Mouse (Mus musculus): ENCODE data around the gene L1td1.
"Not testable (repeated sequence)": the region's sequence is repeated elsewhere in the genome, so short reads cannot be mapped to it uniquely, and the experiment has no call there.

The L1td1 gene

DNA sequence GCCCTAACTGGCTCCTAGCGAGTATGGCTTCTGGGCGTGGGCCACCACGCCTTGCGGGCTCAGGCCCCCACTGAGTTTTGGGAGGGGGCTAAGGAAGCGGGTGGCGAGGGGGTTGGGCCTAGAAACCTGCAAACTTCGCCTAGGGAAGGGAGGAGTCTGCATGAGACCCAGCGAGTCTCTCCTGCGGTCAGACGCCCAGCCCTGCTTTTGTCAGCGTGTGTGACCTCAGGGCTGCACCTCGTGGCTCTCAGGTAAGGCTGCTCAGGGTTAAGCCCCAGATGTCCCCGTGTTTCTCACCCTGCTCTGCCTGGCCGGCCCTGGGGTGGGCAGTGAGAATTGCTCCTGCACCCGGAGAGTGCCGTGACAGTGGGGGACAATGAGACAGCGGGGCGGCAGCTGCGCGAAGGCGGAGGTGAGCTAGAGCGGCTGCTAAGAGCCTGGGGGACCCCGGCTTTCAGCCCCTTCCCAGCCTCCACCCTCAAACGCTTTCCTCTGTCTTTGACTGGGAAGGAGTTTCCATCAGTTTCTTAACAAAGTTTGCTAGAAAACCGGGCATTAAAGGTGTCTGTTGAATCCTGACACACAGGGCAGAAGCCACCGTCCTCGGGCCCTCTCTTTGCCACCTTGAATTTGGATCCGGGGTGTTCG, at the start of gene L1td1:
TSS of gene L1td1 (plus strand) at position 145 of the 648 bp plus-strand sequence.
- DNase-seq: no peak

DNA sequence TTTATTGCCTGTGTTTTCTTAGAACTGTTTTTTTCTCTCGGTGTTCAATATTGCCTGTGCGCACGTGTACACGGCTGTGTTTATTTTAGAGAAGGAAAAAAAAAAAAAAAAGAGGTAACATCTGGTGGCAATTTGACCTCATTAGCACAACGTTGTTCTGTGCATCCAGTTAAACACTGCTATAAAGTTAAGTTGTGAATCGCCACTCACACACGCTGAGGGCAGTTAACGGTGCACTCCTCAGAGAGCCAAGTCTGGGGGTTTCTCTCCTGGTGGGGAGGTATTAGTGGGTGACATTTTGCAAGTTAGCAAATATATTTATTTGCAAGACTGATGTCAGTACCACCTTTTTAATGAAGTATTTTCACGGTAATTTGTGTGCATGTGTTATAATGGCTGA, 49.0 kb upstream of the L1td1 start:
- DNase-seq: no peak

DNA sequence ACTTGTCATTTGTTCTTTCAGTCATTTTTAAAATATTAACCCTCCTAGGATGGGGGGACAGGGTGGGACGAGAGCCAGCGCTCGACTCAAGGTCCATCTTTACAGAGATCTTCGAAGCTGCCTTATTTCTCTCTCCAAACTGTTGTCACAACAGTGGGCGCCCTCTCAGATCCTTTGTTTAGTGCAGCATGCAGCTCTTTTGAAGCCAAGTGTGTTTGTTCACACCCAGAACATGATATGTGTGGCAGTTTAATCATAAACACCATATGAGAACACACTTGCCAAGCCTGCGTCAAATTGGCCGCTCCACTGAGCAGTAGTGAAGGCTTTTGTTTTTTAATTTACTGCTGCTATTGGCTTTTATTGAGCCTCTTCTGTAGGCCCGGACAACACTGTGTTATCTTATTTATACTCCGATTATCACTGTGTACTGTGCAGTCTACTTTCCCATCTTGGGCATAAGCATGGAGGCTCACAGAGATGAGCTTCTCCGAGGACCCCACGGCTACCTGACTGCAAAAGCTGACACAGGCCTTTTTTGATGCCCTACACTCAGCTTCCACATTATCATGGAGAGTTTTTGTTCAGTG, 39.8 kb upstream of the L1td1 start:
- no peak for DNase-seq

DNA sequence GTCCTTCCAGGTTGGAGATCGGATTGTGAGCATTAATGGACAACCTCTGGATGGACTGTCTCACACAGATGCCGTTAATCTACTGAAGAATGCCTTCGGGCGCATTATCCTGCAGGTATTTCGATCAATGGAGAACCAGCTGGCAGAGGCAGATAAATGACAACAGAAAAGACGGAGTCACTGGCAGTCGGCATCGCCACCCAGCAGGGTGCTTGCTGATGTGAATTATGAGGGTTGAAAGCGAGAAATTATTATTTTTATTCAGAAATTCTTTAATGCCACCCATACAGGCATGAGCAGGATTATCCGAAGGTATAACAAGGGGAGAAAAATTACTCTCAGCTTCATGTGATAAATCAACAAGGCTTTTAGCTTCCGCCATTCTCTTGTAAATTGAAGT, 38.4 kb upstream of the L1td1 start:
- DNase-seq: no peak

DNA sequence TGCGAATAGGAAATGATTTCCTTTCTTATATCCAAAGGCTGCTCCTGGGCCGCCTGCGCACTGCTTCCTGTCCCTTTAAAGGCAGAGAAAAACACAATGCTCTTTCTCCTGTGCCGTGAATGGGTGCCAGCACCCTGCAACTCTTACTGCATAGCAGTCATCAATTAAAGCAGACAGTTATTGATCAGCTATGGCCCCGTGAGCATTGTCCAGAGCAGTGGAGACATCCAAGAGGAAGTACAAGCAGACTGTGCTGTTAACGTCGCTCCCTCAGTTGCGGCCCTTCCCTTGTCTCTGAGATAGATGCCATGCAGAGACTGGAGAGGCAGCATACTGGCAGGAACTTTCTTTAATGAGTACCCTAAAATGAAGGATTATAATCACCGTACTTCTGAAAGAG, 38.0 kb upstream of the L1td1 start:
- DNase-seq: no peak

DNA sequence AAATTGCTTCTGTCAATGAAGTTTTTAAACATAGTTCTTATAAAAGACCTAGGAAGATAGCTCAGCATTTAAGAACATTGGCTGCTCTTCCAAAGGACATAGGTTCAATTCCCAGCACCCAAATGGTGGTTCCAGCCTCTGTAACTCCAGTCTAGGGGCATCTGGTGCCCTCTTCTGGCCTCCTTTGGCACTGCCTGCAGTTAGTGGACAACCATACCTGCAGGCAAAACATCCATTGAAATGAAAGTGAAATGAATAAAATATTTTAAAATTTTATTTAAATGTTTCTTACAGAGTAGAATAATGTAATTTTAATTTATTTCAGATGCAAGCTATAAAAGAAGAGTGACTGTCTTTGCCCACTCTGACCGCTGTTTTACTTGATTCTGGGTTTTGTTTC, 36.5 kb upstream of the L1td1 start:
- DNase-seq: peak in 1 of 2 experiments; percentile 19

DNA sequence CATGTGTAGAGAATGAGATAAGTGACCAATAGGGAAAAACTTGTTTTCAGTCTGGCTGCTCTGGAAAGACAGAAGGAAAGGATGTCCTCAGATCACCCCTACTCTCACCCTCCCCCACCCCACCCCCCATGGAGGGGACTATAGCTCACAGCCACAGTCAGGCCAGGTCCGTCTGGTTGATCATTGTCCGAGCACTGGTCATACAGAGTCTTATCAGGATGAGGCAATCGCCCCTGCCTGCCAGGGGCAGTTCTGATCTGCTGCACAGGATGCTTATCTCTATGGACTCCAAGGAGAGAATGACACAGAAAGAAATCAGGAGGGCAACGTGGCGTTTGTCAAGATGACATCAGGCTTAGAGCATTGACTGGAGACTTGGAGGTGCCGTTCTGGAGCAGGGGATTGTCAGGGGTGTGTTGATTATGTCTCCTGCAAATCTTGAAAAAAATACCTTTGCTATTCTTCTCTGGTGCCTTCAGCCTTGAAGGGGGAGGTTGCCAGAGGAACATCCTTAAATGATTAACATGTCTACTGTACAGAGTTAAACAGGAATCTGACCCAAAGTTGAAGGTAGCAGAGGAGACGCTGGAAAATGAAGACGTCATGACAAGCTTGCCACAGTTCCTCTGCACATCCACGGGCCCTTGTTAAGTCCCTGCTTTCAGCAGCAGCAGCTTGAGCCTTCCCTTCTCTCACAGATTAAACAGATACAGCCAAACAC, 32.9 kb upstream of the L1td1 start:
- DNase-seq: peak; percentile 33 to 52

DNA sequence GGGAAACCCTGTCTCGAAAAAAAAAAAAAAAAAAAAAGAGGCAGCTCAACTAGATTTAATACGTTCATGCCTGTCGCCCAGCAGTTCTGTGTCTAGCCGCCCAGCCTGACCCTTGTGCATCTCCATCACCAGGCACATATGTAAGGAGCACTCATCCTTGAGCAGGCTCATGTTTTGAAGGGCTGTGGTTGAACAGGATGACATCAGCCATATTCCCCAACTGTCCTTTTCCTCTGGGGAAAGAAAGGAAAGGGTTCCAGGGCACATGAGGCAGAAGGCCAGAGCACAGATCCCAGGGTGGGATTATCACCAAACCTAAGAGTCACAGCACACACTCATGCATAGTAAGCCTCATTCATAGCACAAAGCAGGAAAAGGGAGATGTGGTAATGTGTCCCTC, 28.6 kb upstream of the L1td1 start:
- no peak for DNase-seq

DNA sequence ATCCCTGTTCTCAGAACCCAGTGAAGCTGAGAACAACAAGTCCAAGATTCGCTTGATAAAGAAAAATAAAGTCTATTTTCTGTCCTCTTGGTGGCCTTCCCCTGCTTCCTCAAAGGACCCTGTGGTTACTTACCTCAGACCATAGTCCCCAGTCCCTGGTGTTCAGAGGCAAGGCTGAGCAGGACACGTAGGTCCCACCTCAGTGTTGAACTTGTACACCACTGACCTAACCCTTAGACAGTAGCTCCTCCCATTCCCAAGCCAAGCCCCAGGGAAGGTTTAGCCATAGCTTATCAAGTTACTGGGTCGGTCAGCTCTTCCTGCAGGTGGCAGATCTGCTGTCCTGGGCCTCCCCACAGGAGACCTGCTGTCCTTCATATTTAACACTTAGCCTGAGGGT, 27.6 kb upstream of the L1td1 start:
- DNase-seq: no peak

DNA sequence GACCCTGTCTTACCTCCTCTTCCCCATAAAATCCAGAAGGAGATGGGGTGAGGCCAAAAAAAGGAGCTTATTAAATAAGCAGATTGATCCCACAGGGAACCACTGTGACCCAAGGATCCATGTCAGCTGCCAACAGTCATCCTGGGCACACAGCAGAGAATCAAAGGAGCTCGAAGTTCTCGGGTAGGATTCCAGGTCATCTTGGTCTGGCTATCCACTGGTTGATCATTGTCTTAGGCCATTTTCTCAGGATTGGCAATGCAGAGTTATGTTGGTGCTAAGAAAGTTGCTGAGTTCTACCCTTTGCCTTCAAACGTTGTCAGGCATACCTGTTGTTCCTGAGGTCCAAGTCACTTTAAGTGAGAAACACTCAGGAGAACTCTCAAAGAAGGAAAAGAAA, 26.4 kb upstream of the L1td1 start:
- peak; percentile 27 to 39 for DNase-seq

DNA sequence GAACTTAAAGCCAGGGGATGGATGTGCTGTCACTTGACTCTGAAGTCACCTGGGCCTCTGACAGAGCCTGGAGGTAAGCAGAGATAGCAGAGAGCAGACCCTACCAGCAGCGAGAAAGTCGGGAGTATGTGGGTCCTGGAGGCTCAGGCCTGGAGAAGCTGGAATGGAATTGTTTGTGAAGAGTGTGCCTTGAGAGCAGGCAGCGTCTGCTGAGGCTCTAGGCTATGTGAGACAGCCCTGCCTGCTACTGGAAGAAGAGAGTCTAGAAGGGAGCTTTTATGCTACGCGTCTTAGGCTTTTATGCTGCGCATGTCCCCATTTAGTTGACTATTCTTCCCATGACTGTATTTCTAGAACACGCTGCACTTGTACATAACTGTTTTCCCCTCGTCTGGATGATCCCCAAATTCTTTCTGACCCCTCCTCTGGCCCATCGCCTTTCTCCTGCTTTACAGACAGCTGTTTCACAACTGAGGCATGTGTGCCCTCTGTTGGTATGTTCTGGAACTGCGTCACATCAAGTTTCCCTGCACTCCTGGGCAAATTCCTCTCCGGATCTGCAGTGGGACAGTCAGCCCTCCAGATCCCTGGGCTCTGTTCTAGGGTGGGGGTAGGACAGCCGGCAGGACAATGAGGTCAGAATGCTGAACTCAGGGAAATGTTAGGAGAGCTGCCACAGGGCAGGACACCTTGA, 24.2 kb upstream of the L1td1 start:
- DNase-seq: peak; percentile 64 to 86

DNA sequence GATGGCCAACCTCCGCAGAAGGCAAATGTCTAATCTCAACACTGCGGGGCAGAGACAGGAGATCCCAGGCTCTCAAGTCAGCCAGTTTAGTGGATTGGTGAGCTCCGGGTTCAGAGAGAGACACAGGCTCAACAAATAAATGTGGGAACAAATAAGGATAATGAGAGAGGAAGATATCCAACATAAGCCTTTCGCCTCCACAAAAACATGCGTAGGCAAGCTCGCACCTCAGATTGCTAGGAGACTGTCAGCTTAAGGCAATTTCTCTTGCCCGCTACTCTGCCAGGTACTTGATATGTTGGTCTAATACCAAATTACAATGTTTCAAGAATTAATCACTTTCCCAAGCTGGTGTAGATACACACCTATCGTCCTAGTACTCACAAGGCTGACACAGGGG, 15.6 kb upstream of the L1td1 start:
- DNase-seq: no peak

DNA sequence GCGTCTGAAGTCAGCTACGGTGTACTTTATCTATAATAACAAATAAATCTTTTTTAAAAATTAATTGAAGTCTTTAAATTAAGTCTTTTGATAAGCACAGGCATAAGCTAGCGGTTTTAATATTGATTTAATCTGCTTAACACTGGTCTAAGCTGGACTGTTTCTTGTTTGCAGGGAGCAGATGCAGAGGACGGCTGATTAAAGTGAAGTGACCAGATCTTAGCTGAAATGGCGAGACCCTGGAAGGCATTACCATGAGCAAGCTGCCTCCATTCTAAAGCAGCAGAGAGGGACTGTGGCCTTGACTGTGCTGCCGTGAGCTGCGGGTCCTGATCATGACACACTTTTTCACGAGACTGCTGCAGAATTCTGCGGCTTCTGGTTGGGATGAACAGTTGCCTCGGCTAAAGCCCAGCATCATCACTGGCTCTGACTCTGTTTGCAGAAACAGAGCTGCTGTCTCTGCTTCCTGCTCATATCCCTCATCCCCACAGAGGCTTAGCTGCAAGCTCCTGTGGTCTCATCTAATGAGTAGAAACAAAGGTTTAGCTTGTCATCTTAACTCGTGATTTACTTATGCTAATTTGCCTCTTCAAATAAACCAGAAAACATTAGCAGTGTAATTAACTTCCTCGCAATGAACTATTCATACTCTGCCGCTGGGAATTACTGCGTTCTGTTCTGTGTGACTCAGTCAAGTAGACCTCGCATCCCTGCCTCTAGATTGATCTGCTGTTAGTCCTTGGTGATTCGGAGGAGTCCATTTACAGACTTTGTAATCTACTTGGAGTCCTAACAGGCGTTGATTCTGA, 8.6 kb upstream of the L1td1 start:
- DNase-seq: no peak

DNA sequence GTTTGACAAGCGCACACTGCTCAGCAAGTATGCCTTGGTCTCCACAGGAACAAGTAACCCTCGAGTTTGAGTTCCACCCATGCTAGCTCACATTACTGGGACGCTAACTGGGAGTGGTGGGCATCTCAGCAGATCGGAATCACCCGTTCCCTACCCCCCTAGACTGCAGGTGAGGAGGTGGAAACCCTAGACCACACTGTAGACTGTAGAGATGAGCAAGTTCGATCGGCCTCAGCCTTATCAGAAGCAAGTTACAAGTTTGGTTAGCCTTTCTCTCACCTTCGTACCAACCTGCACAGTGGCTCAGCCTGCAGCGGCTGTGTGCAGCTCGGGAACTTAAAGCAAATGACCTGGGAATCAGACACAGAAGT, 8.0 kb upstream of the L1td1 start:
- no peak for DNase-seq

DNA sequence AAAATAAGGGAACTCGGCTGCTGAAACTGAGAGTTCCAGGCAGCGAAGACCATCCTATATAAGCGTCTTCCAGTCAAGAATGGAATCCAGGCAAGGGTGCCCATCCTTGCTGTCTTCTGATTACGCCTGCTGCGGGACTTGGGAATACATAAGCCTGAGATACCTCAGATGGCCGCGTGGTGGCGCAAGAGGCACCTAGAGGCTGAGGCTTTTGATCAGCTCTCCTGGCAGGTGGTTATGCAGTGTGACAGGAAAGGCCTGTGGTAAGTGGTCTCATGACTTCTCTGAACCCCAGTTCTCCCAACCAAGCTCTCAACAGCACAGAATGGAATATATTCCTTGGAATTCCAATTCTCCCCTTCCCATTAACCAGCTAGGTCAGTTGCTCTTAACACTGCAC, 4.1 kb upstream of the L1td1 start:
- peak; percentile 62 to 85 for DNase-seq

DNA sequence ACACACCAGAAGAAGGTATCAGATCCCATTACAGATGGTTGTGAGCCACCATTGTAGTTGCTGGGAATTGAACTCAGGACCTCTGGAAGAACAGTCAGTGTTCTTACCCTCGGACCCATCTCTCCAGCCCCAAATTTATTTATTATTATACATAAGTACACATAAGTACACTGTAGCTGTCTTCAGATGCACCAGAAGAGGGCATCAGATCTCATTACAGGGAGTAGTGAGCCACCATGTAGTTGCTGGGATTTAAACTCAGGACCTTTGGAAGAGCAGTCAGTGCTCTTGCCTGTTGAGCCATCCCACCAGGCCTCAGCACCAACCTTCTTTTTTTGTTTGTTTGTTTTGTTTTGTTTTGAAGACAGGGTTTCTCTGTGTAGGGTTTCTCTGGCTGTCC, 1.9 kb upstream of the L1td1 start:
- not testable (repeated sequence) for DNase-seq

DNA sequence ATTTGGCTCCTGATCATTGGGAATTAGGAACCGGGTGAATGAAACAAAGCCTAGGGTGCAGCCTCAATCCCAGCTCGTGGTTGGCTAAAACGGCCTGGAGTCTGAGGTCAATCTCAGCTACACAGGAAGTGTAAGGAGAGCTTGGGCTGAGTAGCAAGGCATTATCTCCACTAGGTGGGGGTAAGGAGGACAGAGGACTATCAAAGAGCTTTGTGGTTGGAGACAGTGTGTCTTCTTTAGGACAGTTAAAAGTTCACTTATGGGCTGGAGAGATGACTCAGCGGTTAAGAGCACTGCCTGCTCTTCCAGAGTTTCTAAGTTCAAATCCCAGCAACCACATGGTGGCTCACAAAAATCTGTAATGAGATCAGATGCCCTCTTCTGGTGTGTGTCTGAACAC, 1.1 kb upstream of the L1td1 start:
- peak in 1 of 2 experiments; percentile 21 for DNase-seq

DNA sequence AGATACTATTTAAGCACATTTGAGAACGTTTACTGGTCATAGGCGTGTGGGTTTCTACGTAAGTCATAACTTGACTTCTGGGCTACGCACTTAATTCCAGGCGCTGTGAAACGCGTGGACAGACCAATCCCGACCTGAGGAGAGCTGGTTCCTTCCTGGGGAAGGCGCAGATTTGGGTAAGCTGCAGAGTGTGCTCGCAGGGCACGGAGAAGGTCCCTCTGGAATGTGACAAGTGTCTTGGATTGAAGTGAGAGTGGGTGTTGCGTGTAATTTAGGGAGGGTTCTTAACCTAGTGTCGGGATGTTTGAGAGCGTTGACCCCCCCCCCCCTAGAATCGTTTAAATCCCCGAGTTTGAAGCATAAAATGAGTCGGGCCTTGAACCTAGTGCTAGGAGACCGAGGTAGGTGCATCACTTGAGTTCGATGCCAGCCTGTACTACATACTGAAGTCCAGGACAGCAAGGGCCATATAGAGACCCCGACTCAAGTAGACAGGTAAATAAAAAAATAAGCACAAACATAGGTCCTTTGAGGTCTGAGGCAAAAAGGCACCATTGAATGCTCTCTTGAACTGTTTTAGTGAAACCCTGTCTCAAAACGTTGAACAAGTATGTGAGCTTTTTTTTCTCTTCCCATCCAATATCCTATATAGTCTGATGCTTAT, 893 bp downstream of the L1td1 start:
- no peak for DNase-seq

DNA sequence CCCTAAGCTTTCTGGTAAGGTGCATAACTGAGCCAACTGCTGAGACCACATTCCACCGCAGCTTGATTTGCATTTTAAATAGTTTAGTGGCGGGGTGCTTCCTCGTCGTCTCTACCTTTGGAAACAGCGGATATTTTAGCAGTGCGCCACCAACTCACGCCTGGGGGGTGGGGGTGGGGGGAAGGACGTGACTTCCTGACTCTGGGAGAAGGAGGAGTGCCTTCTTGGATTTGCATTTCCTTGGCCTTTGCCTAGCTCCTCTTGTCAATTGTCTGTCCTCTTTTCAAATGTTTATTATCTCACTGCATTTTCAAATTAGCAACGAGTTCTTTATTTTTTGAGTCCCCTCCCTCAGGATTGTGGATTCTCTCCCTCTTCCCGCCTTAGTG, 1.4 kb downstream of the L1td1 start:
- DNase-seq: no peak

DNA sequence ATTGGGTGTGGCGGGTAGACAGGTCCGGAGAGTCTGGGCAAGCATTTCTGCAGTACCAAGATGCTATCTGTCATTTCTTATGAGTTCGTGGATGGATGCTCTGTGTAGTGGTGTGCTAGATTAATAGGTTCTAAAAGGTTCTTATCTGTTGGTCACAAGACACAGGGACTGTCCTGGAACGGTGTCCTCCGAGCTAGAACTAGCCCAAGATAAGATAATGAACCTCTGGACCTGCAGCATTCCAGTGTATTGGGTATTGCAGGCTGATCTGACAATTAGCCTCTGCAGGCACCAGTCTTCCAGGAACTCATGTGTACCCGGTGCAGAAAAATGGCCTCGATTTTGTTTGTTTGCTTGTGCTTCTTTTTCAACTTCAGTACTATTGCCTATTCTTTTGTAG, 2.2 kb downstream of the L1td1 start:
- no peak for DNase-seq

DNA sequence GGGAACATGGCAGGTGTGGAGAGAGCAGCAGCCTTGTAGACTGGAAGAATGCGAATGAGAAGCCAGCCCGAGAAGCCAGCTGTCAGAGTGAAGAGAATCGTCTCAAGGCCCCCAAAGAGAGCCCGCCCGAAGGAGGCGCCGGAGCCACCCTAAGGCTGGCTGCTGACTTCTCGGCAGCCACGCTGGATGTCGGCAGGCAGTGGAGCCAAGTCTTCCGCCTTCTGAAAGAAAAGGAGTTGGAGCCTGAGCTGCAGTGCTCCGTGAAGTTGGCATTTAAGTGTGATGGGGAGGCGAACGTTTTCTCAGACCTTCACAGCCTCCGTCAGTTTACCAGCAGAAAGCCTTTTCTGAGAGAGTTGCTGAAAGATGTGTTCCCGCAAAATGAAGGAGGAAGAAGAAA, 7.1 kb downstream of the L1td1 start:
- DNase-seq: no peak

DNA sequence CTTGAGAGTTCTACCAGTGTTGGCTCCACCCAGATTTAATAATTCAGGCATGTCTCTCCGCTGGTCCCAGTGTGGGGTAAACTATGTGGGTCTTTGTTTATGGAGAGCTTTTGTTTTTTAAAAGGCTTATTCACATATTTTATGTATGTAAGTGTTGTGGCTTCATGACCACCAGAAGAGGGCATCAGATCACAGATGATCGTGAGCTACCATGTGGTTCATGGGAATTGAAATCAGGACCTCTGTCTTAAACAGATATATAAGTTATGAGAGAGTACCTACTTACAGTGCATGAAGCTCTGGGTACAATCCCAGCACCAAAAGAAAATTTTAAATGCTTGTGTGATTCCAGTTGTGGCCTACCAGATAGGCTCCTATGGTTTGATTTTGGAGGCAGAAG, 13.2 kb downstream of the L1td1 start:
- DNase-seq: peak in 1 of 2 experiments; percentile 30

All from kidney, postnatal 36 days (tissue).